ENCODE assay signal across 18 mouse cellular contexts in genomic region chr6:82689474-82689873, GRCm38 (mm10).
"Had no signal": no experiment of that assay in that cellular context is flagged by ENCODE, and none has a peak within 500 bp of the region (broad histone marks: within the 10 kb centered on the region; RNA-seq: fewer than 3 reads in every experiment).

No protein-coding gene starts in this region.

- H3K9ac ChIP-seq: lung, embryonic 14.5 days; midbrain, embryonic 12.5 days; neural tube, embryonic 13.5 days; neural tube, embryonic 15.5 days had no signal

- H3K4me2 ChIP-seq: lung, embryonic 14.5 days; midbrain, embryonic 12.5 days; neural tube, embryonic 13.5 days; neural tube, embryonic 15.5 days had no signal

- H3K27ac ChIP-seq: midbrain, embryonic 12.5 days; neural tube, embryonic 13.5 days; neural tube, embryonic 15.5 days had no signal

- ATAC-seq: midbrain, embryonic 16.5 days had no signal

- H3K4me3 ChIP-seq: midbrain, embryonic 10.5 days; midbrain, embryonic 12.5 days; myocyte; neural tube, embryonic 13.5 days; neural tube, embryonic 15.5 days had no signal

- H3K4me1 ChIP-seq: midbrain, embryonic 12.5 days; neural tube, embryonic 13.5 days had no signal

- H3K36me3 ChIP-seq: midbrain, embryonic 10.5 days; midbrain, embryonic 12.5 days; neural tube, embryonic 13.5 days; neural tube, embryonic 15.5 days had no signal

- DNase-seq: lung, embryonic 14.5 days; lung, postnatal 10 days; lung, postnatal 4 days; midbrain, embryonic 14.5 days; retina, postnatal 1 day; right cerebral cortex, adult 18-20 months; right cerebral cortex, postnatal 25 days; right cerebral cortex, postnatal 4 days; spleen, adult 18-20 months; thymus, adult 18-20 months; thymus, postnatal 14 days; thymus, postnatal 36 days had no signal

- H3K27me3 ChIP-seq: midbrain, embryonic 12.5 days; neural tube, embryonic 13.5 days; neural tube, embryonic 15.5 days had no signal

- H3K9me3 ChIP-seq: midbrain, embryonic 10.5 days; midbrain, embryonic 12.5 days; neural tube, embryonic 13.5 days; neural tube, embryonic 15.5 days had no signal
